Mouse (Mus musculus) gastrocnemius, adult 2 months (tissue): ENCODE data around the gene Urad. TPM values are rescaled to one million over a fixed set of nuclear protein-coding genes. Genes with fewer than 3 reads are reported as not detected.

Experiments used
- DNase-seq: peaks from one replicate; pipeline ENCODE4 v3.0.0; 2022
- H3K27ac ChIP-seq: fragments of 200-600 bp; 2 replicates; pipeline ENCODE4 v1.8.1; 2022; ENCODE audit warnings: mild to moderate bottlenecking
- H3K4me3 ChIP-seq: fragments of 200-600 bp; 2 replicates; pipeline ENCODE4 v1.8.1; 2022; ENCODE audit warnings: mild to moderate bottlenecking, moderate library complexity
- CTCF ChIP-seq: fragments of 200-600 bp; IDR thresholded peaks from 2 replicates; pipeline ENCODE4 v1.8.1; 2022; ENCODE audit warnings: antibody characterized with exemption, mild to moderate bottlenecking, moderate library complexity
- intact Hi-C: fragments of 180-260 bp; cut with DNase I; formaldehyde crosslinking; loops from one replicate; pipeline ENCODE4 v1.15.1; 2025
- long read RNA-seq, 2 experiments: library from polyadenylated mRNA; stranded (forward); transcript quantifications; one replicate each; pipeline ENCODE4 v2.0.0; 2021
- total RNA-seq, 2 experiments: library from RNA; stranded (reverse); gene quantifications; 2 replicates each; pipeline ENCODE4 v1.2.3; 2021

The Urad gene
- not detected for total RNA-seq
- long read RNA-seq, experiment 1: 0 reads
- long read RNA-seq, experiment 2: 0 reads

DNA sequence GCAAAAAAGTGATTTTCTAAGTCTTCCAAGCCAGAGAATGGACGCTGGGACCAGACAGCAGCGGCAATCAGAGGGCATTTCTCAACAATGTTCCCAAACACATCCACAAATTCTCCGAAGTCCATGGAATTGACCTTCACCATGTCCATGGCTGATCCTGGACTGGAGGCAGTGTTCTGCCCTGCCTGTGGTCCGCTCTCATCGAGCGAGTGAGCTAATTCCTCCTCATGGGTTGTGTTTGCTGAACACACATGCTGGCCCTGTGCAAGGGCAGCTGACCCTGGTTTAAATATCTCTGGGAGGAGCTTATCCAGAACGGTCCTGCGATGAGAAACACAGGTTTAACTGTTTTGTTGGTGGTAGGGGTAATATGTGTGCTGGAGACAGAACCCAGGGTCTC, at the start of gene Urad:
Gene Urad (minus strand): TSS at position 258 of the 400 bp plus-strand sequence.
- H3K4me3 ChIP-seq: no peak within 1 kb of the TSS
- no peak for DNase-seq
- no peak within 1 kb of the TSS for H3K27ac ChIP-seq
- TF ChIP-seq CTCF: no peak
- intact Hi-C loops: loop anchor here (2.0 to 5.0 kb wide), 3 partner anchors 340 to 615 kb away; no protein-coding TSS in a partner anchor

DNA sequence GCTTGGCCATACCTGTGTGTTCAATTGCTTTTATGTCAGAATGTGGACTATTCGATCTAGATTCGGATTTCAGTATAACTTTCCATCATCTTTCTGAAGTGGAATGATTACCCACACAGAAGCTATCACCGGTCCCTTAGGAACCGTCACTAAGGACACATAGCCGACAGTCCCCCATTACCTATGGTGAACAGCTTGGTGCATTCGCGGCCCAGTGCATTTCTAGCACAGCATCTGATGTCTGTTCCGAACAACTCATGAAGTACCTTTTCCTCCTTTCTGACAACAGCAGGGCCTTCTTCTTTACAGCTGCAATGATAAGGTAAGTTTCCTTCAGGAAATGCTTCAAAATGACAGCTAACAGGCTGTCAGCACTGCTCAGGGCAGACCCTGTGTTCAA, 48.0 kb upstream of the Urad start:
- TF ChIP-seq CTCF: no peak
- no peak for DNase-seq
- Histone ChIP-seq H3K4me3 (no peak overlapping the region), H3K27ac (no peak overlapping the region)
- intact Hi-C loops: no loop called here

DNA sequence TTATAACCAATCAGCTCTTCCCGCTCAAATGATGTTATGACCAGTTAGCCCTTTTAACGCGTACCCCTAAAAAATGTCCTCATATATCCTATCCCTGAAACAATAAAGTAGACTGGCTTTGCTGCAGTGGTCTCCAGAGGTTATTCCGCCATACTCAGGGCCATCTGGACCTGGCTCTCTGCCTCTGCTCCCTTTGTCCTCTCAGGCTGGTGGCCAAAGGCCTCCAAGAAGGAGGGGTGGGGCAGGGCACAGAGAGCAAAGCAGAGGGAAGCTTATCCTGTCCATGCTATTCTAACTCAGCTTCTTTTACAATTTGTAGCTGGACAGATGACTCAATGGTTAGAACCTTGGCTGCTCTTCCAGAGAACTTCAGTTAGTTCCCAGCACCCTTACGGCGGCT, 46.0 kb upstream of the Urad start:
- intact Hi-C loops: no loop called here
- TF ChIP-seq CTCF: no peak
- no peak for DNase-seq
- Histone ChIP-seq H3K27ac (no peak overlapping the region), H3K4me3 (no peak overlapping the region)

DNA sequence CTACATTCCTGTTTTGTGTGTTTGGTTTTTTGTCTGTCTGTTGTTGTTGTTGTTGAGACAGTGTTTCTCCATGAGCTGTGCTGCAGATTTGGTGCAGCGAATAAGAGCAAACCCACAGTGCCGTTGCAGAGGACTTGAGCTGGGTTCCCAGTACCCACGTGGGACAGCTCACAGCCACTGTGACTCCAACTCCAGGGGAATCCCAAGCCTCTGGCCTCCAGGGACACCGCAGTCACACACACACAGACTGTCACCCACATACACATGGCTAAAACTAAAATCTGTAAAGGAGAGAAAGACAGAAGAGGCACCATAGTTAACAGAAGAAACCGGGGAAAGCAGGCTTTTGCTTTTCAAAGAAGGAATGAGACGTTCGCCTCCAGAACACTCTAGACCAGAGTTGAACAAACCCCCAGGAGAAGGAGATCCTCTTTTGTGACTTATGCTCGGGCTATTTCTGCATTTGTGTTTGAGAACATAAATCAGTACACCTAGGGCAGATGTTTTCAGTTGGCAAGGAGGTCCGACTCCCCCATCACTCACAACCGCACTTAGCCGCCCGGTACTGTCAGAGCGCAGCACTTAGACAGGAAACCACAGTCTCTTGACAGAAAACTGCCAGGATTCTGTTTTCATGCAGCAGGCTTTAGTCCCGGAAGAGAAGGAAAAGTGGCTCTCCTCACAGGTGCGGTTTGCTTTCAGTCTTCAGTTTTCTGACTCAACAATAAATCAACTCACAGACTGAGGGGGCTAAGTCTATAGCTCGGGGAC, 43.9 kb upstream of the Urad start:
- intact Hi-C loops: no loop called here
- no peak overlapping the region for H3K4me3 ChIP-seq
- no peak for TF ChIP-seq CTCF

DNA sequence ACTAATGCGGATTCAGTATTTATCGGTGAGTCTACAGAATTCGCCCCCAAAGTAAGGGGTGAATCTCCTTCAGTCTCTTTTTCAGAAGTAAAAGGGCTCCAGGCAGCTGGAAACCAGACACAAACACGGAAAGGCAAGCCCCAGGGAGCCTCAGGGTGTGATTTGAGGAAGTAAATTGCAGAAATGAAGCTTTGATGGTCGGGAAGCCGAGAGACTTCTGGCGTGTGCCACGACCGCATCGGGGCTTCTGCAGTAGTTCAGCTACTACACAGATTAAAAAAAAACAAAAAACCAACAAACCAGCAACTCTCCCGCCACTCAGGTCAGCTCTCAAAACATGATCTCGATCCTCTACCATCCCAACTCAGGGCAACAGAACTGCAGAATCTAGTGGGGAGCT, 40.8 kb upstream of the Urad start:
- no peak overlapping the region for H3K27ac ChIP-seq
- intact Hi-C loops: no loop called here
- H3K4me3 ChIP-seq: no peak overlapping the region
- DNase-seq: peak; percentile 18
- TF ChIP-seq CTCF: no peak

More for the DNA sequence above, 43.9 kb upstream of the Urad start:
- no peak overlapping the region for H3K27ac ChIP-seq
- no peak for DNase-seq

DNA sequence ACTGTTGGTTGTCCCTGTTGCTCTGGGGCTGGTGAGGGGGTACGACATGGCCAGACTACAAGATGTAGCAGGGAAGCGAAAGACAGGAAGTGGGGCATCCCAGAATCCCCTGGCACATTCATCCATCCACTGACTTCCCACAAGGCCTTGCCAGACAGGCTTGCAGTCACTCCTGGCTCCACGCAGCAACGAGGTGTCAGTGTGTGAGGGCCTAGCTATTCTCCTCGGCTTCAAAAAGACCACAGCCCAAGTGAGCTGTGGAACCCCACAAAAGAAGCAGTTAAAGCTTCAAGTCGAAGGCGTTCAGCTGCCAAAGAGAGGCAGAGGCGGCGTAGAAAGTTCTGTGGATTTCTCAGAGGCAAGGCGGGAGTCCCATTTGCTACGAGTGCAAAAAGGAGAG, 36.2 kb upstream of the Urad start:
- Histone ChIP-seq H3K27ac (no peak overlapping the region), H3K4me3 (no peak overlapping the region)
- intact Hi-C loops: no loop called here
- no peak for DNase-seq
- no peak for TF ChIP-seq CTCF

DNA sequence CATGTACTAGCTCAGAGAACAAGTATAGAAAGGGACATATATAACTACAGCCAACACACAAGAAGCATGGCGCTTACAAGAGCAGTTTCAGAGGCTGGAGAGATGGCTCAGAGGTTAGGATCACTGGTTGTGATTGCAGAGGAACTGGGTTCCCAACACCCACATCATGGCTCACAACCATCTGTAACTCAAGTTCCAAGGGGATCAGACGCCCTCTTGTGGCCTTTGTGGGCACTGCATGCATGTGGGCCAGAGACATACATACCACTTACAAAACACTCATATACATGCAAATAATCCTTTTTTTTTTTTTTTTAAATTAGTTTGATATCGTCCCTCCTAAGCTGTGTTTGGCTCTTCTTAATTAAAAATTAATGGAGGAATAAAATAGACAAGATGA, 35.3 kb upstream of the Urad start:
- intact Hi-C loops: no loop called here
- peak; percentile 65 for TF ChIP-seq CTCF
- no peak for DNase-seq
- H3K4me3 ChIP-seq: no peak overlapping the region
- H3K27ac ChIP-seq: no peak overlapping the region

DNA sequence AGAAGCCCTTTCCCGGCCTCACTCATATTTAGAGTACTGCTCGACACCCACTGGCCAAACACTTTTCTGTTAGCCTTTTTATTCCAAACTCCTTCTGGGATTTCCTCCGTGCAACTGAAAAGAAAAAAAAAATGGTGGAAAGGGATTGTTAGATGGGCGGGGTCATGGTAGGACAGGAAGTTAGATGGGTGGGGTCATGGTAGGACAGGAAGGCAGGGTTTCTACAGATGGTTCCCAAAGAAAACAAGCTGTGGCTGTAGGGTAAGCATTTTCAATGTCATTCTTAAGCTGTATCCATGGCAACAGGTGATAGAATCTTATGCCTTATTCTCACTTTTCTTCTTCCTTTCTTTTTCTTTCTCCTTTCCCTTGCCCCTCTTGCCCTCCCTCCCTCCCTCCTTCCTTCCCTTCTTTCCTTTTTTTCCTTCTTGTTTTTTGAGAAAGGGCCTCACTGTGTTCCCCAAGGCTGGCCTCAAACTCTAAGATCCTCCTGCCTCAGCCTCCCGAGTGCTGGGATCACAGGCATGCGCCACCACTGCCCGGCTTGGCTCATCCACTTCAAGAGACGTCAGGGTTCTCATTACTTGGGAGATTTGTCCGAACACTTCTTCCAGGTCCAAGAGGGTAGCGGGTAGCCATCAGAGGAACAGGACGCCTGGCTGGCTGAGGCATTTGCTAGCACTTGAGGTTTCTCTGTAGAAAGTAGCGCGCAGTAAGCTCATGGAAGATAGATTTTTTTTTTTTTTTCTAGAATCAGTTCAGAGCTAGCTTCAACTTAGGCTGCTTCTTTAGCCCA, 34.2 kb upstream of the Urad start:
- Histone ChIP-seq H3K4me3 (no peak overlapping the region), H3K27ac (no peak overlapping the region)
- DNase-seq: no peak
- intact Hi-C loops: no loop called here
- TF ChIP-seq CTCF: no peak

DNA sequence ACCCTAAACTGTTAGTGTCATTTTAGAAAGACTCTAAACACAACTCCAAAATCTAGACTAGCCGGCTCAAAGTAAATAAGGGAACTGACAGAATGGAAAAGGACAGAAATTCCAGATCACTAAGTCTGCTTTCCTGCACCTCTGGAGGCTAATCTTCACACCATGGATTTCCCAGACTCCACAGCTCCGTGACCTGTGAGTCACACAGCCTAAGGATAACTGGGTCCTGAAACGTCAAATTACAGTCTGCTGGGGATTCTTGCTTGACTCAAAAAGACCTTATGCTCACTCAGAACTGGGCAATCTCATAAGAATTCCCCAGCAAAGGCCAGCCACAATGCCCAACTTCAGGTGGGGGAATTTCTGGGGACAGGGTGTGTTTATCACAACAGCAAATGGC, 33.5 kb upstream of the Urad start:
- no peak for DNase-seq
- Histone ChIP-seq H3K4me3 (no peak overlapping the region), H3K27ac (no peak overlapping the region)
- intact Hi-C loops: no loop called here
- no peak for TF ChIP-seq CTCF

DNA sequence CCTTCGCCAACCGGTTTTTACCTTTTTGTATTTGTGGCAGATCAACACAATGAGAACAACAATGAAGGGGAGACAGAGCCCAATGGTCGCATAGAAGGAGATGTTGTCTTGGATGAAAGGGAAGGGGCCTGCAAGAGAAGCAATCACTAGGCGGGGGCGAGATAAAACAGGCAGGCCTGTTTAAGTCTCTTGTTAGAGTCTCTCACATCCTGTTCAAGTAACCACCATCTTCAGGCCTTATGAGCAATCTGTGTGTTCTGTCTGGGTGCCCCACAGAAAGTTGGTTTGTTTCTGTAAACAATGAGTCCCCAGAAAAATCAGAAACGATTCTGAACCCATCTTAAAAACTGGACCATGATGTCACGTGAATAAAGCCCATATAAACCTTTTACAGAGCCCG, 32.7 kb upstream of the Urad start:
- Histone ChIP-seq H3K27ac (no peak overlapping the region), H3K4me3 (no peak overlapping the region)
- TF ChIP-seq CTCF: no peak
- intact Hi-C loops: no loop called here
- DNase-seq: no peak

DNA sequence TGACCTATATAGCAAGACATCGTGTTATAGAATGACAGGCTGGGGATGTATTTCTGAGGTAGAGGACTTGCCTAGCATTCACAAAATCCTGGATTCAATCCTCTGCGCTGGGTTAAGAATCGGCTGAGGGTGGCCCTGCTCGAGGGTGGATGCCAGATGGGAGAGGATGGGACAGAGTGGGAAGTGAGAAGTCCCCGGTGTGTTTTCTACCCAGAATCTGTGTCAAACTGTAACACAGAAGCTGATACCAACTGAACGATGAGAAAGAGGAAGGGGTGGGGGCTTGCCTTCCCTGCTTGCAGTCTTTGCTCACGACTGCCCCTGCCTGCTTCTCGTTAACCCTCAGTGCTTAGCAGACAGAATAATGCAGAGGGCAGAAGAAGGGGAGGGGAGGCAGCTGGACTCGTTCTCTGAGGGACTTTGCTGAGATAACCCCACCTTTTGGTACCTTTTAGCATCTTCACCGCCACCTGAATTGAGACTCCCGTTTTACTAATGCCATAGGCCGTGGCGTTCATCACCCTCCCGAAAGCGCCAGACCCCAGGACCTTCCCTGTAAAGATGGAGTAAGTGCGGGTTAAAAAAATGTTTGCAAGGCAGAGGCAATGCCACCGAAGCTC, 32.0 kb upstream of the Urad start:
- intact Hi-C loops: no loop called here
- H3K27ac ChIP-seq: no peak overlapping the region

DNA sequence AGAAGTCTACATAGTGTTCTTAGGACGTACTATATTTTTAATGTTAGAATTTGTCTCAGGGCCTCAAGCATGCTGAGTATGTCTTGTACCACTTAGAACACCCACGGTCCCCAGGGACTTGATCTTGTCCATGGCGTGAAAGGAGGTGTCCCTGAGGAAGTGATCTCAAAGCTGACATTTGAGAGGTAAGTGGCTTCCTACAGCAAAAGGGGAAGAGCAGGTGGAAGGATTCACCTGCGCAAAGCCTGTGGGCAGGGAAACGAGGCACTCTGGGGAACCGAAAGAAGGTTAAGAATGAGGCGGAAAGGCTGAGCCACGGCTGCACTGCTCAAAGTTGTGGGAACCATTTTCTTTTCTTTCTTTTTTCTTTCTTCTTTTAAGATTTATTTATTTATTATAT, 29.7 kb upstream of the Urad start:
- no peak for TF ChIP-seq CTCF
- Histone ChIP-seq H3K27ac (no peak overlapping the region), H3K4me3 (no peak overlapping the region)
- intact Hi-C loops: no loop called here
- DNase-seq: no peak

More for the DNA sequence above, 32.0 kb upstream of the Urad start:
- DNase-seq: no peak
- no peak overlapping the region for H3K4me3 ChIP-seq
- TF ChIP-seq CTCF: no peak

DNA sequence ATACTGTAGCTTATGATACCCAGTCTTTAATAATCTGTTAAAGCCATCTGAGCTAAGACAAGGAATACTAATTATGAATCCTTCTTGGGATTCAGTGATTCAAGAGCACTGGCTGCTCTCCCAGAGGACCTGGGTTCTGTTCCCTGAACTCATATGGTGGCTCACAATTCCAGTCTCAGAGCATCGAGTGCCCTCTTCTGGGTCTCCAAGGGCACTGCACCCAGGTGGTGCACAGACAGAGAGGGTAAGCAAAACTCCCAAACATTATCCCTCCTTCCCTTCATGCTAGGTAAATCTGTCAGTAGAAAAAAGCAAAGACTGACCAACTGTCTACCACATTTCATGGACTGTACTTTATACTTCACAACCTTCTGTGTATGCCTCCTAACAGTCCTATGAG, 23.7 kb upstream of the Urad start:
- intact Hi-C loops: no loop called here
- no peak for DNase-seq

More for the DNA sequence above, 23.7 kb upstream of the Urad start:
- Histone ChIP-seq H3K27ac (no peak overlapping the region), H3K4me3 (no peak overlapping the region)
- no peak for TF ChIP-seq CTCF
